Mouse (Mus musculus): ENCODE results near the gene Wdr31.

DNA sequence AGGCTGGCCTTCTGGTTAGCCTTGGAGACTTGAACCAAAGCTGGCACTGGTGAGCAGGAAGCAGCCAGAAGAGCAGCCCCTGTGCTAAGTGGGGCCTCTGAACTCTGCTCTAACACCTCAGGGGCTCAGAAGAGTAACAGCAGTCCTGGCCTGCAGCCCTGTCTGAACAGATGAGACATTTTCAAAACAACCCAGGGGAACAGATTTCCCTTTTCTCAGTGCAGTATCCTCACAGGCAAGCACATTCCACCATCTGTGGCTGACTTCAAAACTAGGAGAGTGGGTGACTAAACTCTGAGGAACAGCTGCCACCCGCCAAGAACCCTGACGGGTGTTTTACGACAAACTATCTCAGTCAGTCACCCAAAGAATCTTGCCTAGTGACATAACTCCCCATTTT lies 11.6 kb downstream of the Wdr31 start:
- TF ChIP-seq POLR2A (IDR thresholded peaks at IDR 0.05; ENCODE audit: borderline replicate concordance, low read depth, low read length) (no peak), CTCF (IDR thresholded peaks at IDR 0.05; ENCODE audit: low read depth, low read length) (no peak)

All from bone marrow macrophage, adult 2 months (primary cell).